In genomic region chr19:58097195-58097594, GRCm38 (mm10) we compare ENCODE assay signal across 20 mouse cellular contexts.
DNase-seq lines count a peak whose midpoint lies in the region; ATAC-seq lines count a peak whose summit lies in the region.
"Had no signal": no experiment of that assay in that cellular context is flagged by ENCODE, and none has a peak within 500 bp of the region (broad histone marks: within the 10 kb centered on the region; RNA-seq: fewer than 3 reads in every experiment).

No protein-coding gene starts in this region.

- H3K27ac ChIP-seq in embryonic facial prominence, embryonic 10.5 days (replicated peaks): no peak overlapping the region
- H3K27ac ChIP-seq in heart, embryonic 11.5 days (ENCODE audit: low read depth, low read length): no peak overlapping the region
- H3K27ac ChIP-seq: embryonic facial prominence, embryonic 15.5 days; forebrain, embryonic 10.5 days; gastrocnemius, adult 2 months; hindbrain, embryonic 15.5 days had no signal

- H3K9ac ChIP-seq in heart, embryonic 11.5 days (ENCODE audit: low read depth, low read length): no peak overlapping the region
- H3K9ac ChIP-seq: embryonic facial prominence, embryonic 15.5 days; hindbrain, embryonic 15.5 days had no signal

- no peak for ATAC-seq in heart, embryonic 11.5 days (replicated peaks; ENCODE audit: insufficient number of reproducible peaks, low FRiP score, low TSS enrichment)
- ATAC-seq: forebrain, embryonic 14.5 days; inflammation-experienced regulatory T-cells, adult 6 months; intestine, postnatal 0 days had no signal

- peaks cover 21% of the 10 kb centered on the region for H3K4me1 ChIP-seq in embryonic facial prominence, embryonic 10.5 days
- H3K4me1 ChIP-seq in heart, embryonic 11.5 days (ENCODE audit: control insufficient read depth, insufficient read depth, low read length): no peaks in the 10 kb centered on the region
- H3K4me1 ChIP-seq: hindbrain, embryonic 15.5 days had no signal

- no peaks in the 10 kb centered on the region for H3K9me3 ChIP-seq in embryonic facial prominence, embryonic 10.5 days
- H3K9me3 ChIP-seq in heart, embryonic 11.5 days (replicated peaks; ENCODE audit: control insufficient read depth, low read length): no peaks in the 10 kb centered on the region
- H3K9me3 ChIP-seq: embryonic facial prominence, embryonic 15.5 days; forebrain, embryonic 10.5 days; hindbrain, embryonic 15.5 days had no signal

- peak; percentile 5 for DNase-seq in T-cell, adult 2 months (ENCODE audit: low spot score)
- DNase-seq in induced T-regulatory cell, adult 2 months (ENCODE audit: low read depth): peak; percentile 39
- peak; percentile 53 for DNase-seq in naive thymus-derived CD4-positive, alpha-beta T cell, adult 2 months (ENCODE audit: low read depth)
- no peak for DNase-seq in embryonic facial prominence, embryonic 10.5 days (ENCODE audit: low spot score)
- no peak for DNase-seq in cerebellum, adult 11 months
- DNase-seq: adrenal gland, postnatal 14 days; cerebellum, adult 2 months; cerebellum, postnatal 10 days; gastrocnemius, adult 2 months; gastrocnemius, postnatal 25 days; heart, postnatal 10 days had no signal

- no peak overlapping the region for H3K4me3 ChIP-seq in embryonic facial prominence, embryonic 10.5 days
- H3K4me3 ChIP-seq in heart, embryonic 11.5 days (ENCODE audit: low read depth, low read length): no peak overlapping the region
- H3K4me3 ChIP-seq: embryonic facial prominence, embryonic 15.5 days; erythroblast, embryonic 14.5 days; forebrain, embryonic 10.5 days; gastrocnemius, adult 2 months; hindbrain, embryonic 15.5 days had no signal

- WGBS in embryonic facial prominence, embryonic 10.5 days: 86% methylated on average over 2 of the region's 2 CpGs
- WGBS in heart, embryonic 11.5 days (ENCODE audit: insufficient replicate concordance): 70% methylated on average over 2 of the region's 2 CpGs

- H3K27me3 ChIP-seq in embryonic facial prominence, embryonic 10.5 days (replicated peaks; ENCODE audit: low read depth, poor library complexity, severe bottlenecking): peaks cover under 1% of the 10 kb centered on the region; the same call in 1 of the 2 replicates
- H3K27me3 ChIP-seq in heart, embryonic 11.5 days (ENCODE audit: control insufficient read depth, insufficient read depth, low read length): no peaks in the 10 kb centered on the region
- H3K27me3 ChIP-seq: CH12.LX; embryonic facial prominence, embryonic 15.5 days; hindbrain, embryonic 15.5 days had no signal

- H3K36me3 ChIP-seq in embryonic facial prominence, embryonic 10.5 days (replicated peaks): no peaks in the 10 kb centered on the region
- H3K36me3 ChIP-seq in heart, embryonic 11.5 days (ENCODE audit: control insufficient read depth, insufficient read depth, low read length): no peaks in the 10 kb centered on the region
- H3K36me3 ChIP-seq: embryonic facial prominence, embryonic 15.5 days; forebrain, embryonic 10.5 days; hindbrain, embryonic 15.5 days had no signal

- no peak overlapping the region for H3K4me2 ChIP-seq in heart, embryonic 11.5 days
- H3K4me2 ChIP-seq: embryonic facial prominence, embryonic 15.5 days; hindbrain, embryonic 15.5 days had no signal

Comparison
In these comparisons a context has a peak if more than half of its experiments do, and no peak if none do; other contexts are left out.
1. DNase-seq: peak in T-cell, adult 2 months (single experiment), induced T-regulatory cell, adult 2 months (single experiment) and naive thymus-derived CD4-positive, alpha-beta T cell, adult 2 months (single experiment); none in embryonic facial prominence, embryonic 10.5 days (single experiment) and cerebellum, adult 11 months (single experiment).